Mouse (Mus musculus): ENCODE results near the gene Gm13762.
"Not testable (repeated sequence)": the region's sequence is repeated elsewhere in the genome, so short reads cannot be mapped to it uniquely, and the experiment has no call there.

Gm13762 gene

GRCm38 (mm10) chr2:88980181-88980580 lies at the start of gene Gm13762:
TSS of gene Gm13762 (minus strand) at chr2:88980281.
- DNase-seq, result no peak

- DNase-seq, result not testable (repeated sequence)
Observed at GRCm38 (mm10) chr2:89021436-89021835, 41.4 kb upstream of the Gm13762 start.

- no peak for DNase-seq
Observed at GRCm38 (mm10) chr2:89018240-89018639, 38.2 kb upstream of the Gm13762 start, which contains the start of gene Olfr1216. TSS of gene Olfr1216 (minus strand) at chr2:89018340.

GRCm38 (mm10) chr2:89006873-89007272 lies 26.8 kb upstream of the Gm13762 start, which contains the start of gene Olfr1215:
TSS of gene Olfr1215 (minus strand) at chr2:89006973.
- no peak for DNase-seq

GRCm38 (mm10) chr2:88992553-88992952 lies 12.5 kb upstream of the Gm13762 start, which contains the start of gene Olfr1214:
TSS of gene Olfr1214 (minus strand) at chr2:88992653.
- DNase-seq, result no peak

- no peak for DNase-seq
Observed at GRCm38 (mm10) chr2:88953669-88954068, 26.4 kb downstream of the Gm13762 start, which contains the start of gene Olfr1212. TSS of gene Olfr1212 (plus strand) at chr2:88953969.

- no peak for DNase-seq
Observed at GRCm38 (mm10) chr2:88938011-88938410, 42.1 kb downstream of the Gm13762 start, which contains the start of gene Olfr1211. TSS of gene Olfr1211 (minus strand) at chr2:88938111.

Measured in cerebellum, adult 11 months (tissue).